Mouse (Mus musculus) cortical plate, adult 2 months (tissue): ENCODE data around the gene Sdr42e1.

Experiments
- CTCF ChIP-seq: fragments of 200-500 bp; IDR thresholded peaks from 2 replicates; pipeline ENCODE4 v1.5.1; 2011; ENCODE audit warnings: mild to moderate bottlenecking, control low read depth, low read length; ENCODE audit not compliant: insufficient read depth; ENCODE audit errors: extremely low read depth
- POLR2A ChIP-seq: fragments of 200-500 bp; IDR thresholded peaks from 2 replicates; pipeline ENCODE4 v1.6.1; 2011; ENCODE audit warnings: mild to moderate bottlenecking, low read length, control low read depth; ENCODE audit not compliant: insufficient read depth; ENCODE audit errors: extremely low read depth

GRCm38 (mm10) chr8:117652318-117652717, 21.2 kb downstream of the Sdr42e1 start:
- no peak for TF ChIP-seq CTCF
- no peak for TF ChIP-seq POLR2A
